Mouse (Mus musculus) olfactory bulb, adult 2 months (tissue): ENCODE results near the gene Entpd6.

Experiments
- CTCF ChIP-seq: fragments of 200-500 bp; IDR thresholded peaks from 2 replicates; pipeline ENCODE4 v1.5.1; 2012; ENCODE audit warnings: low read depth, mild to moderate bottlenecking, low read length, moderate library complexity; ENCODE audit not compliant: insufficient read depth
- POLR2A ChIP-seq: fragments of 200-500 bp; IDR thresholded peaks from 2 replicates; pipeline ENCODE4 v1.6.1; 2012; ENCODE audit warnings: mild to moderate bottlenecking, low read depth, low read length, moderate library complexity; ENCODE audit not compliant: insufficient read depth

- TF ChIP-seq POLR2A (no peak), CTCF (no peak)
Measured at GRCm38 (mm10) chr2:150740145-150740841, 8.5 kb upstream of the Entpd6 start.
